Mouse (Mus musculus): Measurements from ENCODE around the gene Vps18. TPM values are rescaled to one million over a fixed set of nuclear protein-coding genes. Genes with fewer than 3 reads are reported as not detected.
A peak's percentile ranks its signal among the peaks of the same experiment; 100 is the strongest.

Gene Vps18
- 32.7 and 34.0 TPM in 2 replicates for total RNA-seq (2014; rRNA removed)
- polyA plus RNA-seq (2015; fragmentation: Nextera tagmentation; extraction: Ambion mirVana), result 18.3 and 20.5 TPM in 2 replicates

GRCm38 (mm10) chr2:119288270-119288882 is at the start of gene Vps18:
TSS of gene Vps18 (plus strand) at chr2:119288740.
- WGBS, result 1% methylated on average over 31 of the region's 31 CpGs

GRCm38 (mm10) chr2:119240075-119240818 is 48.3 kb upstream of the Vps18 start:
- Histone ChIP-seq H3K4me1 (ENCODE audit: insufficient read depth, low read length) (peaks cover 5% of the 10 kb centered on the region; the same call in 1 of the 2 replicates), H3K9me3 (ENCODE audit: low read length) (no peaks in the 10 kb centered on the region), H3K36me3 (ENCODE audit: insufficient read depth, low read length) (no peaks in the 10 kb centered on the region), H3K4me2 (ENCODE audit: low read depth, low read length) (no peak overlapping the region), H3K9ac (replicated peaks; ENCODE audit: low read length) (no peak overlapping the region), H3K27me3 (ENCODE audit: insufficient read depth, low read length) (peaks cover 41% of the 10 kb centered on the region), H3K4me3 (ENCODE audit: low read length) (no peak overlapping the region), H3K27ac (no peak overlapping the region)
- TF ChIP-seq CTCF (IDR thresholded peaks at IDR 0.05; ENCODE audit: low read depth), result no peak
- WGBS, result 64% methylated on average over 4 of the region's 4 CpGs
- ATAC-seq (no peak), DNase-seq (ENCODE audit: low spot score) (no peak)

More at GRCm38 (mm10) chr2:119288270-119288882, at the start of gene Vps18:
- no peaks in the 10 kb centered on the region for H3K27me3 ChIP-seq (ENCODE audit: insufficient read depth, low read length)
- H3K4me3 ChIP-seq (ENCODE audit: low read length), result peak within 1 kb of the TSS; percentile 71
- peak within 1 kb of the TSS; percentile 77 for H3K9ac ChIP-seq (replicated peaks; ENCODE audit: low read length)
- ATAC-seq (peak; percentile 96), DNase-seq (ENCODE audit: low spot score) (peak; percentile 99)
- no peaks in the 10 kb centered on the region for H3K9me3 ChIP-seq (ENCODE audit: low read length)
- H3K36me3 ChIP-seq (ENCODE audit: insufficient read depth, low read length), result peaks cover 6% of the 10 kb centered on the region
- peak; percentile 100 for TF ChIP-seq CTCF (IDR thresholded peaks at IDR 0.05; ENCODE audit: low read depth)
- H3K4me2 ChIP-seq (ENCODE audit: low read depth, low read length), result peak within 1 kb of the TSS; percentile 88
- H3K27ac ChIP-seq, result peak within 1 kb of the TSS; percentile 57
- H3K4me1 ChIP-seq (ENCODE audit: insufficient read depth, low read length), result peaks cover 10% of the 10 kb centered on the region; the same call in 1 of the 2 replicates

- ATAC-seq (no peak), DNase-seq (ENCODE audit: low spot score) (no peak)
- WGBS, result 82% methylated on average over 4 of the region's 4 CpGs
- Histone ChIP-seq H3K4me1 (ENCODE audit: insufficient read depth, low read length) (peaks cover 5% of the 10 kb centered on the region; the same call in 1 of the 2 replicates), H3K27ac (no peak overlapping the region), H3K9me3 (ENCODE audit: low read length) (no peaks in the 10 kb centered on the region), H3K27me3 (ENCODE audit: insufficient read depth, low read length) (peaks cover 35% of the 10 kb centered on the region), H3K4me3 (ENCODE audit: low read length) (no peak overlapping the region), H3K4me2 (ENCODE audit: low read depth, low read length) (no peak overlapping the region), H3K36me3 (ENCODE audit: insufficient read depth, low read length) (no peaks in the 10 kb centered on the region), H3K9ac (replicated peaks; ENCODE audit: low read length) (no peak overlapping the region)
- no peak for TF ChIP-seq CTCF (IDR thresholded peaks at IDR 0.05; ENCODE audit: low read depth)
Measured at GRCm38 (mm10) chr2:119240819-119241186, 47.7 kb upstream of the Vps18 start.

- Histone ChIP-seq H3K27ac (no peak overlapping the region), H3K4me2 (ENCODE audit: low read depth, low read length) (no peak overlapping the region), H3K36me3 (ENCODE audit: insufficient read depth, low read length) (no peaks in the 10 kb centered on the region), H3K4me3 (ENCODE audit: low read length) (no peak overlapping the region), H3K4me1 (ENCODE audit: insufficient read depth, low read length) (no peaks in the 10 kb centered on the region), H3K9me3 (ENCODE audit: low read length) (no peaks in the 10 kb centered on the region), H3K27me3 (ENCODE audit: insufficient read depth, low read length) (peaks cover 19% of the 10 kb centered on the region), H3K9ac (replicated peaks; ENCODE audit: low read length) (no peak overlapping the region)
- WGBS, result 82% methylated on average over 9 of the region's 9 CpGs
- no peak for TF ChIP-seq CTCF (IDR thresholded peaks at IDR 0.05; ENCODE audit: low read depth)
- ATAC-seq (no peak), DNase-seq (ENCODE audit: low spot score) (no peak)
Measured at GRCm38 (mm10) chr2:119242548-119242947, 46.0 kb upstream of the Vps18 start.

DNA sequence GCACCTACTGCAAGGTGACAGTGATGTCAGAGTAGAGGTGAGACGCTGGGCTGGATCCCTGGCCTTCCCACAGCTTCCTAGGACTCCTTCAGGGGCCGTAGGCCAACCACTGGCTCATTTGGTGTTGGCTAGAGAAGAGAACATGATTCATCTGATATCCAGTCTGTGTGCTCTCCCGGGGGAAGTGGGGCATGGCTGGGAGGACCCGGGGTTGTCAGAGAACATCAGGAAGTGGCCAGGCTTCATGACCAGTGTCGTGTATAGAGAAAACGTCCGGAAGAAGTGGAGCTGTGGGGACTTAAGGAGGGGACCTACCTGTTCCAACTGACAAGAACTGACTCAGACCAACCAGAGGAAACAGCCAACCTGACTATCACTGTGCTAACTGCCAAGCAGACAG is 43.3 kb upstream of the Vps18 start:
- Histone ChIP-seq H3K27me3 (ENCODE audit: insufficient read depth, low read length) (no peaks in the 10 kb centered on the region; the same call in 1 of the 2 replicates), H3K36me3 (ENCODE audit: insufficient read depth, low read length) (no peaks in the 10 kb centered on the region), H3K4me2 (ENCODE audit: low read depth, low read length) (no peak overlapping the region), H3K4me1 (ENCODE audit: insufficient read depth, low read length) (no peaks in the 10 kb centered on the region), H3K4me3 (ENCODE audit: low read length) (no peak overlapping the region), H3K9ac (replicated peaks; ENCODE audit: low read length) (no peak overlapping the region), H3K9me3 (ENCODE audit: low read length) (no peaks in the 10 kb centered on the region), H3K27ac (no peak overlapping the region)
- ATAC-seq, result no peak
- 85% methylated on average over 7 of the region's 7 CpGs for WGBS
- TF ChIP-seq CTCF (IDR thresholded peaks at IDR 0.05; ENCODE audit: low read depth), result no peak
- DNase-seq (ENCODE audit: low spot score), result no peak

- H3K27me3 ChIP-seq (ENCODE audit: insufficient read depth, low read length), result no peaks in the 10 kb centered on the region; the same call in 1 of the 2 replicates
- H3K4me3 ChIP-seq (ENCODE audit: low read length), result no peak overlapping the region
- no peaks in the 10 kb centered on the region for H3K36me3 ChIP-seq (ENCODE audit: insufficient read depth, low read length)
- no peak overlapping the region for H3K9ac ChIP-seq (replicated peaks; ENCODE audit: low read length)
- no peak overlapping the region for H3K27ac ChIP-seq
- no peak overlapping the region for H3K4me2 ChIP-seq (ENCODE audit: low read depth, low read length)
- DNase-seq (ENCODE audit: low spot score) (no peak), ATAC-seq (no peak)
- no peak for TF ChIP-seq CTCF (IDR thresholded peaks at IDR 0.05; ENCODE audit: low read depth)
- no peaks in the 10 kb centered on the region for H3K4me1 ChIP-seq (ENCODE audit: insufficient read depth, low read length)
- H3K9me3 ChIP-seq (ENCODE audit: low read length), result no peaks in the 10 kb centered on the region
- WGBS, result 63% methylated on average over 9 of the region's 9 CpGs
Measured at GRCm38 (mm10) chr2:119247904-119248303, 40.6 kb upstream of the Vps18 start.
